Mouse (Mus musculus): Measurements from ENCODE around the gene Nepro. TPM values are rescaled to one million over a fixed set of nuclear protein-coding genes. Genes with fewer than 3 reads are reported as not detected.

The Nepro gene
- polyA plus RNA-seq, 1 experiment from 2014 or later: 4.4 TPM

DNA sequence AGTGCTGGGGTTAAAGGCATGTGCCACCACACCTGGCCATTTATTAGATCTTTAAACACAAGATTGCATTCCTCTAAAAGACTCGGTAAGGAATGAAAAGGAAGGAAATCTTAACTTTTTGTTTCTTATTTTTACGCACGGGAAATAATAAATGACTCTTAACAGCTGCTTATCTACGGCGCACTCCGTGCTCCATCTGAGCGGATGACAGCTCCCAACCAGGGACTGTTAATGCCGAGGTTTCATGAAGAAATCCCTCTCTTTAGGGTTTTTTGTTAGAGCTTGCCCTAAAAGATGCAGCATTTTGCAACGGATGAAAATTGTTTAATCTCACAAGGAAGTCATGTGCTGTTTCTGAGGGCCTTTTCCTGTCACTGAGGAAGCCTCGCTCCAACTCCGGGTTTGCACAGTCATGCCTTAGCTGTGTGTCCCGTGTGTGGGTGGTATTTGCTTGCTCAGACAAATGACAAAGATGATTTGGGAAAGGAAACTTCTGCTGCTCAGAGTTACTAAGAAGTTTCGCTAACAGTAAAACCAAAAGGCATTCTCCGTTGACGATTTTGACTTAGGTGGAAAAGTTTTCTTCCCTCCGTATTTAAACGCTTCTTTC is 54.5 kb downstream of the Nepro start:
- Histone ChIP-seq H3K36me3 (no peaks in the 10 kb centered on the region), H3K9me3 (no peaks in the 10 kb centered on the region), H3K27ac (replicated peaks) (no peak overlapping the region), H3K27me3 (no peaks in the 10 kb centered on the region), H3K4me2 (no peak overlapping the region), H3K4me1 (replicated peaks) (no peaks in the 10 kb centered on the region), H3K9ac (no peak overlapping the region), H3K4me3 (no peak overlapping the region)
- ATAC-seq (ENCODE audit: low FRiP score, low read depth): no peak
- WGBS: 81% methylated on average over 17 of the region's 17 CpGs

DNA sequence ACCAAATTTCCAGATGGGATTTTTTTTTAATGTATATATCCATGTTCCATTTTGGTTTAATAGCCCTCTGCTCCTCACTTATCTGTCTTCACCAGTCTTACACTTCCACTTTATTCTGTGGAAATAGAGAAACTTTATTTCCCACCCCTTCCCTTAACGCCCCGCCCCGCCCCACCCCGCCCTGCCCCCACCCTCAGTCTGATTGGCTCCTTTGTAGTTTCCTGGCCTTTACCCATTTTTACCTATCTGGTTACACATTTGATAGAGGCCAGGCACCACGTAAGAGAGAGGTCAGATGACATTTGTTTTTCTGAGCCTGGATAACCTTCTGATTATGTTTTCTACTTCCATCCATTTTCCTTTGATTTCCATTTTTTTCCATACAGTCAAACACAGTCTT is 55.4 kb downstream of the Nepro start:
- Histone ChIP-seq H3K4me2 (no peak overlapping the region), H3K27me3 (no peaks in the 10 kb centered on the region), H3K4me3 (no peak overlapping the region), H3K9ac (no peak overlapping the region), H3K9me3 (no peaks in the 10 kb centered on the region), H3K4me1 (replicated peaks) (no peaks in the 10 kb centered on the region), H3K27ac (replicated peaks) (no peak overlapping the region), H3K36me3 (no peaks in the 10 kb centered on the region)
- no peak for ATAC-seq (ENCODE audit: low FRiP score, low read depth)
- WGBS: 98% methylated on average over 5 of the region's 5 CpGs

GRCm38 (mm10) chr16:44780751-44781150 is 56.6 kb downstream of the Nepro start:
- no peak overlapping the region for H3K9ac ChIP-seq
- no peak for ATAC-seq (ENCODE audit: low FRiP score, low read depth)
- WGBS: 68% methylated on average over 4 of the region's 4 CpGs
- H3K36me3 ChIP-seq: no peaks in the 10 kb centered on the region
- H3K9me3 ChIP-seq: no peaks in the 10 kb centered on the region
- no peak overlapping the region for H3K4me2 ChIP-seq
- H3K27me3 ChIP-seq: no peaks in the 10 kb centered on the region
- H3K4me1 ChIP-seq (replicated peaks): no peaks in the 10 kb centered on the region
- no peak overlapping the region for H3K4me3 ChIP-seq
- H3K27ac ChIP-seq (replicated peaks): no peak overlapping the region

Other genes starting within 250 kb of the Nepro start
- 15.8 and 19.4 TPM in 2 replicates for gene Boc, start 165.4 kb upstream of the Nepro start, polyA plus RNA-seq (2015; fragmentation: Nextera tagmentation; extraction: Ambion mirVana)
- gene Gtpbp8, start 22.1 kb downstream of the Nepro start, polyA plus RNA-seq (2015; fragmentation: Nextera tagmentation; extraction: Ambion mirVana): 38.2 and 38.6 TPM in 2 replicates
- gene Cd200r1, start 41.4 kb downstream of the Nepro start, polyA plus RNA-seq (2015; fragmentation: Nextera tagmentation; extraction: Ambion mirVana): 0.44 and 0.63 TPM in 2 replicates
- not detected in 2 replicates for gene Cd200r4, start 87.4 kb downstream of the Nepro start, polyA plus RNA-seq (2015; fragmentation: Nextera tagmentation; extraction: Ambion mirVana)
- gene Cd200r2, start 142.8 kb downstream of the Nepro start, polyA plus RNA-seq (2015; fragmentation: Nextera tagmentation; extraction: Ambion mirVana): not detected in 2 replicates
- 0.18 TPM in 1 of 2 replicates, not detected in the other for gene Cd200r3, start 219.4 kb downstream of the Nepro start, polyA plus RNA-seq (2015; fragmentation: Nextera tagmentation; extraction: Ambion mirVana)

All from hindbrain, embryonic 15.5 days (tissue).